Mouse (Mus musculus): ENCODE data around the gene Npas2. TPM values are rescaled to one million over a fixed set of nuclear protein-coding genes. Genes with fewer than 3 reads are reported as not detected.

Gene Npas2
- polyA plus RNA-seq, 1 experiment from 2014 or later = 0.15 TPM

DNA sequence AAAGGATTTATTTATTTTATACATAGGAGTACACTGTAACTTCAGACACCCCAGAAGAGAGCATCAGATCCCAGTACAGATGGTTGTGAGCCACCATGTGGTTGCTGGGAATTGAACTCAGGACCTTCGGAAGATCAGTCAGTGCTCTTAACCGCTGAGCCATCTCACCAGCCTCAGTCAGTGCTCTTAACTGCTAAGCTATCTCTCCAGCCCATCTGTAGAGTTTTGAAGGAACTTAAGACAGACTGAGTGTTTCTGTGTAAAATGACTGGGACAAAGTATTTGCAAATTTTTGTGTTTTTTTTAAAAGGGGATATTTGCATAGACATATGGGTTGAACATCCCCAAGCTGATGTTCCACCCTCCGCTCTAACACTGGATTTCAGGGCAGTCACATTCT is 206.6 kb downstream of the Npas2 start:
- no peaks in the 10 kb centered on the region for H3K36me3 ChIP-seq
- H3K9me3 ChIP-seq (replicated peaks) = no peaks in the 10 kb centered on the region
- H3K27ac ChIP-seq = no peak overlapping the region
- WGBS = 93% methylated on average over 3 of the region's 3 CpGs
- H3K4me3 ChIP-seq = no peak overlapping the region
- H3K4me1 ChIP-seq = no peaks in the 10 kb centered on the region
- DNase-seq (ENCODE audit: low spot score) = no peak
- H3K27me3 ChIP-seq (ENCODE audit: low read depth, poor library complexity, severe bottlenecking) = no peaks in the 10 kb centered on the region

DNA sequence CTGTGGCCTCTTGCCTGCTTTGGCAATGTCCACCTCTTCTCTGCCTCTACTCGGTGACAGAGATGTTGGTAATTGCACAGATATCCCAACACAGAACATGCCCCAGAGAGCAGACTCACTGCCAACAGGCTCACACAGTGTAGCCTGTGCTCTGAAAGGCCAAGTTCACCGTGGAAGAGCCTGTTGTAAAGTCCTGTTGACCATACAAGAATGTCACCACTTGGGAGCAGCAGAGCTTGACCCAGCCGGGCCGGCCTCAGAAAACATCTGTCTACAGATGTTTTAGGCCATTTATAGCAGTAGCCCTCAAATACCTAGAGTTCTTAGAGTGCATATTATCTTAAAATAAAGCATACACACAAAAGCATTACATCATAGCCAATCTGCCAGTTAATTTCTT is 213.6 kb downstream of the Npas2 start:
- no peak for DNase-seq (ENCODE audit: low spot score)
- H3K9me3 ChIP-seq (replicated peaks) = no peaks in the 10 kb centered on the region
- no peaks in the 10 kb centered on the region for H3K27me3 ChIP-seq (ENCODE audit: low read depth, poor library complexity, severe bottlenecking)
- no peaks in the 10 kb centered on the region for H3K36me3 ChIP-seq
- H3K4me3 ChIP-seq = no peak overlapping the region
- 81% methylated on average over 4 of the region's 4 CpGs for WGBS
- H3K27ac ChIP-seq = no peak overlapping the region
- peaks cover 2% of the 10 kb centered on the region; the same call in 1 of the 2 replicates for H3K4me1 ChIP-seq

DNA sequence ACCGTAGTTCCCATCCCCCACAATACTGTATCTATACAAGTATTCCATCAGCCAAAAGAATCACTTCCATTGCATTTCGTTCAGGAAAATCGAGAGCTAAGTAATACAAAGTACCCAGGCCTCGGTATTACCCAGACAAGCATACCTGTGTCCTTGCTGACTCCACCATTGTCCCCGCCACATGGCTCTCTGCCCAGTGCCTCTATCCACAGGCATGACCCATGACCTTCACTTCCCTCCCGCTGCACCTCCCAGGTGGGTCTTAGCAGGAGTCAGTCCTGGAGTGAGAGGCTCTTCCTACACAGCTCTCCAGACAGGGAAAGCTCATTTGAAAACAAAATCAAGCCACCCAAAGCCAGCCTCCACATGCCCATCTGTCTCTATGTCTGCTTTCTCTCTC is 214.6 kb downstream of the Npas2 start:
- H3K27ac ChIP-seq = peak overlapping the region; percentile 36; the same call in 1 of the 2 replicates
- DNase-seq (ENCODE audit: low spot score) = no peak
- no peaks in the 10 kb centered on the region for H3K36me3 ChIP-seq
- peaks cover 2% of the 10 kb centered on the region; the same call in 1 of the 2 replicates for H3K4me1 ChIP-seq
- no peaks in the 10 kb centered on the region for H3K27me3 ChIP-seq (ENCODE audit: low read depth, poor library complexity, severe bottlenecking)
- 89% methylated on average over 6 of the region's 6 CpGs for WGBS
- no peak overlapping the region for H3K4me3 ChIP-seq
- no peaks in the 10 kb centered on the region for H3K9me3 ChIP-seq (replicated peaks)

DNA sequence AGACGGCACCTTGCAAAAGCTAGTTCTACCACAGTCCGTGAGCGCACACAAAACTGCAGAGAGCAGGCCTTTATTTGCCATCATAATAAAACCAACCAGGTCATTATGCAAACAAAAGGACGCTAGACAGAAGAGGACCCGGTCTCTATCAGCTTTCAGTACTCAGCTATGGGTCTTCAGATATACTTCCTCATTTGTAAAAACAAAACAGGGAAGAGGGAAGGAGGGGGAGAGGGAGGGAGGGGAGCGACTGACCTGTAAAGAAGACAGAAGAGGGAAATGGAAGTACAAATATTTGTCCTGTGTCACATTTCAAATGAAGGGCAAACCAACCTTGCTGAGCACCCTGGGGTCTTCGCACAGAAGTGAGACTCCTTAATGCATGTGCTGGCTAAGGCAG is 215.1 kb downstream of the Npas2 start:
- H3K4me3 ChIP-seq = no peak overlapping the region
- H3K9me3 ChIP-seq (replicated peaks) = no peaks in the 10 kb centered on the region
- H3K36me3 ChIP-seq = no peaks in the 10 kb centered on the region
- 87% methylated on average over 7 of the region's 7 CpGs for WGBS
- peak overlapping the region; percentile 36; the same call in 1 of the 2 replicates for H3K27ac ChIP-seq
- DNase-seq (ENCODE audit: low spot score) = no peak
- H3K4me1 ChIP-seq = peaks cover 2% of the 10 kb centered on the region; the same call in 1 of the 2 replicates
- no peaks in the 10 kb centered on the region for H3K27me3 ChIP-seq (ENCODE audit: low read depth, poor library complexity, severe bottlenecking)

DNA sequence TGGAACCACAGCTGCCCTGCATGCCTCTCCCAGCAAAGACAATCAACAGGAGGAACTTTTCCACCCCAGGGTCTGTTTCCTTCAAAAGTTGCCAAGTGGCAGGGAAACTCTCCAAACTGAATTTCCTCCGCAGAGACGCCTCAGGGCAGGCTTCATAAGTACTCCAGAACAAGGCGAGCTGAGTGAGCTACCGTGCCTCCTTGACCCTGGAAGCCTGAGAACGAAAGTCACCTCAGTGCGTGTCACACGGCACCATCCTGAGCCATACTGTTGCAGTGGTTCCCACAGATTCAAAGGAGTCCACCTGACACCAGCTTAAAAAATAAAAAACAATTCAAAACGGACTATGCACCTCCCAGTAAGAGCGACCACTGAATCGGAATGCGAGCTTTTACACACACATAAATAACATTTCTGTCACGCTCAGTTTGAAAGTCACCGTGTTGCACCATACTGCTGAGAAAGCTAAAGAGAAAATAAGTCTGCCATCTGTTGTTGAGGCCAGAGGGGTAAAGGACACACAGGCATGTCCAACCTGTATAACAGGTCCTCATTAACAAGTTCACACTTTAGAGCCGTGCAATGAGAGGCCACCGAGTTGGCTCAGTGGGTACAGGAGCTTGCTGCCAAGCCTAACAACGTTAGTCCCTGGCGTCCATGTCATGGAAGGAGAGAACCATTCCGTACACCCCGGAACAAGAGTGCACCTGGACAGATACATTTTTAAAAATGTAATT is 216.7 kb downstream of the Npas2 start:
- DNase-seq (ENCODE audit: low spot score) = no peak
- Histone ChIP-seq H3K9me3 (replicated peaks) (no peaks in the 10 kb centered on the region), H3K4me1 (peaks cover 2% of the 10 kb centered on the region; the same call in 1 of the 2 replicates), H3K4me3 (no peak overlapping the region), H3K36me3 (no peaks in the 10 kb centered on the region), H3K27me3 (ENCODE audit: low read depth, poor library complexity, severe bottlenecking) (no peaks in the 10 kb centered on the region), H3K27ac (no peak overlapping the region)
- WGBS = 88% methylated on average over 19 of the region's 19 CpGs

Small RNA genes within 50 kb of the gene (microRNA-seq; reads per million reads assigned to microRNA genes)
- not detected for gene Mir6349

Other genes starting within 250 kb of the Npas2 start
- gene Pdcl3, start 208.1 kb upstream of the Npas2 start, polyA plus RNA-seq (2016; fragmentation: Nextera tagmentation; extraction: Ambion mirVana) = 148 and 150 TPM in 2 replicates
- 467 and 570 TPM in 2 replicates for gene Rpl31, start 174.1 kb downstream of the Npas2 start, polyA plus RNA-seq (2016; fragmentation: Nextera tagmentation; extraction: Ambion mirVana)

All from limb, embryonic 10.5 days (tissue).